Mouse (Mus musculus): Measurements from ENCODE around the gene Cntrob. TPM values are rescaled to one million over a fixed set of nuclear protein-coding genes. Genes with fewer than 3 reads are reported as not detected.

Gene Cntrob
- total RNA-seq, 2 experiments from 2014 or later: 13.4 to 16.1 TPM

DNA sequence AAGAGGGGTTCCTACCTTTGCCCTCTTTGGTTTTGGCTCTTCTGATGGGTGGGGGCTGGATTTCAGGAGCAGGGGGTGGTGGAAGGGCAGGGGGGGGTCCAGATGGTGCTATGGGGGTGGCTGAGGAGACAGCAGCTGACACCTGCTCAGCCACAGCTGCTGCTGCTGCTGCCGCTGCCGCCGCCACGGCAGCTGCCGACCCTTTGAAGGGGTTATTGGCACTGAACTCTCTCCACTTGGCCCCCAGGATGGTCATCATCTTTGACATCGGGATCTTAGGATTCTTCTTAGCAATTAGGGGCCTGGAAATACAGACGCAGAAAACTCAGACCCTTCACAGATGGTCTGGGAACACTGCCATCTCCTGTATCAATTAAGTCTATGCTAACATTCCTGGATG lies 38.4 kb upstream of the Cntrob start:
- intact Hi-C loops (cut with DNase I): no loop called here
- no peak for DNase-seq (ENCODE audit: low spot score in 2 of 2)

GRCm38 (mm10) chr11:69357690-69358089 lies 34.1 kb upstream of the Cntrob start:
- intact Hi-C loops (cut with DNase I): loop anchor here (1.0 kb wide), 1 partner anchor 8 kb away; no protein-coding TSS in a partner anchor
- no peak for DNase-seq (ENCODE audit: low spot score in 2 of 2)

GRCm38 (mm10) chr11:69356544-69356943 lies 33.0 kb upstream of the Cntrob start:
- intact Hi-C loops (cut with DNase I): no loop called here
- no peak for DNase-seq (ENCODE audit: low spot score in 2 of 2)

- DNase-seq (ENCODE audit: low spot score in 2 of 2): no peak
- intact Hi-C loops (cut with DNase I): no loop called here
Observed at GRCm38 (mm10) chr11:69346441-69346840, 22.9 kb upstream of the Cntrob start.

GRCm38 (mm10) chr11:69340161-69341131 lies 16.9 kb upstream of the Cntrob start, which contains the start of gene Rnf227:
Gene Rnf227, plus strand, starts transcription at chr11:69340461.
- peak; percentile 69 to 77 for DNase-seq (ENCODE audit: low spot score in 2 of 2)
- intact Hi-C loops (cut with DNase I): loop anchor here (2.0 kb wide), 1 partner anchor 26 kb away; no protein-coding TSS in a partner anchor

- intact Hi-C loops (cut with DNase I): no loop called here
- no peak for DNase-seq (ENCODE audit: low spot score in 2 of 2)
Observed at GRCm38 (mm10) chr11:69334796-69335195, 11.2 kb upstream of the Cntrob start.

DNA sequence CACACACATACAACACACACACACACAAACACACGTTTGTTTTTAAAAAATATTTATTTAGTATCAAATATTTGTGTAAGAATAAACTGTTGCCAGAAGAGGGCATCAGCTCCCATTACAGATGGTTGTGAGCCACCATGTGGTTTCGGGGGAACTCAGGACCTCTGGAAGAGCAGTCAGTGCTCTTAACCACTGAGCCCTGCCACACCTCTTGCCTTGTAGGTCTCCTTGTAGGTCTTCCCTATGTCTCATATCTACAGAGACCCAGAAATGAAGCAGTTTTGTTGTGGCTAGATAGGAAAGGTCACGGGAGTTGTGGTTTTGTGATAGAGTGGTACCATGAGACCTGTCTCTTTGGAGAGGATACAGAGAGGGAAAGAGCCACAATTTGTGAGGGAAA lies 10.3 kb upstream of the Cntrob start:
- no peak for DNase-seq (ENCODE audit: low spot score in 2 of 2)
- intact Hi-C loops (cut with DNase I): no loop called here

DNA sequence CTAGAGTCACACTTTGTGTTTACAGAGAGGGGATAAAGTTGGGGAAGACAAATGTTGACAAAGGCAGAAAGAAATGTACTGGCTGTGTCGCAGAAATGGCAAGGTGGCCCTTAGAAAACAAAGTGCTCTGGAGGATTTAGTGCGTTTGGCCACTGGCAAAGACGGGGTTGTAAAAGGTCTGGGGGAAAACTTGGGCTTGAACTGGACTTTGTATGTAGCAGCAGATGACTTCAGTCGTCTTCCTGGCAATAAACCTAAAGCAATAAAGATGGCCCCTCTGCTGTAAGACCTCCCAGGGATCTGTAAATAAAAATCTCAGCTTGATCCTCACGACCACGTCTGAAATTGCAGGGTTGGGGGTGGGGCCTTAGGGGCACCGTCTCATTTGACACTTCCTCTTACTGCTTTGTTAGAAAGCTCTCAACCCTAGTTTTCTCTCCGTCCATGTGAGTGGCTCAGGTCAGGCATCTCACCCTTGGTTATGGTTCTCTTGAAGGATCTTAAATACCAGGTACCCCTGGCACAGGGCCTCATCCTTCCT lies 9.2 kb upstream of the Cntrob start:
- DNase-seq (ENCODE audit: low spot score in 2 of 2): no peak
- intact Hi-C loops (cut with DNase I): no loop called here

GRCm38 (mm10) chr11:69331929-69332405 lies 8.4 kb upstream of the Cntrob start:
- peak; percentile 83 to 89 for DNase-seq (ENCODE audit: low spot score in 2 of 2)

GRCm38 (mm10) chr11:69331152-69331551 lies 7.6 kb upstream of the Cntrob start:
- DNase-seq (ENCODE audit: low spot score in 2 of 2): no peak
- intact Hi-C loops (cut with DNase I): no loop called here

More at GRCm38 (mm10) chr11:69331929-69332405, 8.4 kb upstream of the Cntrob start:
- intact Hi-C loops (cut with DNase I): no loop called here

DNA sequence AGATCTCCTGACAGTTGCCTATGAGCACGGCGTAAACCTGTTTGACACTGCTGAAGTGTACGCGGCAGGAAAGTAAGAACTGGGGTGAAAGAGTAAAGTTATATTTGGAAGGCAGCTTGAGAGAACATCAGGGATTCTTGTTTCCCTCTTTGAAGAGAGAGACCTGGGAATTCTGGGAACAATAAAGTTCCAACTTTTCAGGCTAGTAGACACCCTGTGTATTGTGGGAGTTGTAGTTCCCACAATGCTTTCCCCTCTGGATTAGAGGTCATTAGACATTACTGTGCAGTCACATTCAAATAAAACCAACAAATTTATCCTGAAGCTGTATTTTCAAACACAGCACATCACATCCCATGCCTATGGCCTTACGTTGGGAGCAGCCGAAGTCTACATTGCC lies 4.9 kb upstream of the Cntrob start:
- intact Hi-C loops (cut with DNase I): loop anchor here (5.0 kb wide), 1 partner anchor 39 kb away; the partner anchor contains the start of gene Chd3
- no peak for DNase-seq (ENCODE audit: low spot score in 2 of 2)

DNA sequence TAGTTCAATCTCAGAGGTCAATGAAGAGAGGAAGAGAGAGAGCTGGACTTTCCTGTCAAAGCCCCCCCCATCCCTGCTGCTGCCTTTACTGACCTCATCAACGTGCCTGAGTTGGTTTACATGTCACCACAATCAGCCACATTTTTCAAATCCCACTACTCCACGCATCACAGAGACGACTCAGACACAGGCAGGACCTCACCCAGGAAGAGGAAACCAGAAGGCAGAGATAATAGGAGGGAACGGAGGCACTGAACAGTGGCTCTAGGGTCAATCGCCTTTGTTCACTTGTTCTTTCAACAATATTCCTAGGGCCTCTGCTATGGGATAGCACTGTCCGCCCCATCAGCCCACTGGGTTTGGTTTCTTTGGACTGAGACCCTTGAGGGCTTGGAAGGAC lies 4.1 kb upstream of the Cntrob start:
- intact Hi-C loops (cut with DNase I): loop anchor here (5.0 kb wide), 1 partner anchor 40 kb away; the partner anchor contains the start of gene Chd3
- DNase-seq (ENCODE audit: low spot score in 2 of 2): no peak

- no peak for DNase-seq (ENCODE audit: low spot score in 2 of 2)
- intact Hi-C loops (cut with DNase I): loop anchor here (5.0 kb wide), 1 partner anchor 40 kb away; the partner anchor contains the start of gene Chd3
Observed at GRCm38 (mm10) chr11:69327157-69327442, 3.5 kb upstream of the Cntrob start.

DNA sequence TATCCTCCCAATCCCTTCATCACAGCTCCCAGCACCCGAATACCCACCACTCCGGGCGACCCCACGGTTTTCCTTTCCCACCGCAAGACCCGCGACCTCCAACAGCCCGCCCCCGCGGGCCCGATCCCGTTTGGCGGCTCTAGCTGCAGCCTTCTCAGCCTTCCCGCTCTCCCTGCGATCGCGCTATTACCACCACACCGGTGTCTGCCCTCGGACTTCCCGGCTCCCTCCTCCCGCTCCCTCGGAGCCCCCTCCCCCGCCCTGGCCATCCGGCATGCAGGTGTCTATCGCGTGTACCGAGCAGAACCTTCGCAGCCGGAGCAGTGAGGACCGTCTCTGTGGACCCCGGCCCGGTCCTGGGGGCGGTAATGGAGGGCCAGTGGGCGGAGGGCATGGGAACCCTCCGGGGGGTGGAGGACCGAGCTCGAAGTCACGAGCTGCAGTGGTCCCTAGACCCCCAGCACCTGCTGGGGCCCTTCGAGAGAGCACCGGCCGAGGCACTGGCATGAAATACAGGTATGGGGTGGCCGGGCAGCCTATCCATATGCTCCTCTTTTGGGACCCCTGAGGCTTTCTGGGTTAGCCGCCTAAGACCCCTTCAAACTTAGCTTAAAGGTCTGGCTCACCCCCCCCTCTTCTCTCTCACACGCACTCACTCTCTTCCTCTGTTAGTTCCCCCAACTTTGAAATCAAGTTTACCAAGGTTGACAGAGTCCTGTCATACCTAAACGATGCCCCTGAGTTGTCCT lies 3.0 kb upstream of the Cntrob start:
- intact Hi-C loops (cut with DNase I): loop anchor here (5.0 kb wide), 1 partner anchor 41 kb away; the partner anchor contains the start of gene Chd3
- peak in 1 of 2 experiments; percentile 30 for DNase-seq (ENCODE audit: low spot score in 2 of 2)

DNA sequence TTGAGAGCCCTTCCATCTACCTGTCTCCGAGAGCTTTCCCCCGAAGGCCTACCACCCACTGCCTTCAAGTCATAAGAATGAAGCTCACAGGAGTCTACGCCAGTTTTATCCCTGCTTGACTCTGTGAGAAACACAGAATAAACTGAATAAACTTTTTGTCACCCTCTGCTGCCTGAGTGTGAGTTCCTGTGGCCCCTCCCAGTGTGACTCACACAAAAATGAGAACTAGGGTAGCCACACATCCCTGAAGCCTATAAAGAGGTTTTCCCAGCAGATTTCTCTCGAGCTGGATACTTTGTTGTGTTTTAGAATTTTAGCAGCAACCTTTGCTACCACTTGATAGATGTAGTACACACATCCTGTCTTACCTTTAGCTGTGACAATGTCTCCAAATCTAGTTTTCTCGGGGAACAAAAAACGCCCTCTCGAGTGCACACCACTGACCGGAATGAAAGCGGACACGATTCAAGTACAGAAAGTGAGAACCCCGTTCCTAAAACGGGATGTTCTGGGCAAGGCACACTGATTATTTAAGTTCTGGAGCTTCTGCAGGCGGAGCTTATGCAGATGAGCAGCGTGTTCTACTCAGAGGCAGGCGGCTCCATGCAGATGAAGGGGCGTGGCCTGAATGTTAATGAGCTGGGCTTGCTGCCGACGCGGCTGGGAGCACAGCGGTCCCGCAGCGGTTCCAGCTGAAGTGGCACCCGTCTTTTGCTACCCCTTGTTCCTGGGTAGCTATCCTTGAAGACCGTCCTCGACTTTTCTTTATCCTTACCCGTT lies 2.2 kb upstream of the Cntrob start, which contains the start of gene Kcnab3:
Gene Kcnab3, plus strand, starts transcription at position 631 of the 780 bp plus-strand sequence.
- DNase-seq (ENCODE audit: low spot score in 2 of 2): peak; percentile 87 to 93
- intact Hi-C loops (cut with DNase I): loop anchor here (5.0 kb wide), 1 partner anchor 41 kb away; the partner anchor contains the start of gene Chd3

- intact Hi-C loops (cut with DNase I): loop anchor here (5.0 kb wide), 2 partner anchors 43 to 57 kb away; partner anchors contain the start of gene Chd3
- no peak for DNase-seq (ENCODE audit: low spot score in 2 of 2)
Observed at GRCm38 (mm10) chr11:69324749-69325148, 1.2 kb upstream of the Cntrob start.

DNA sequence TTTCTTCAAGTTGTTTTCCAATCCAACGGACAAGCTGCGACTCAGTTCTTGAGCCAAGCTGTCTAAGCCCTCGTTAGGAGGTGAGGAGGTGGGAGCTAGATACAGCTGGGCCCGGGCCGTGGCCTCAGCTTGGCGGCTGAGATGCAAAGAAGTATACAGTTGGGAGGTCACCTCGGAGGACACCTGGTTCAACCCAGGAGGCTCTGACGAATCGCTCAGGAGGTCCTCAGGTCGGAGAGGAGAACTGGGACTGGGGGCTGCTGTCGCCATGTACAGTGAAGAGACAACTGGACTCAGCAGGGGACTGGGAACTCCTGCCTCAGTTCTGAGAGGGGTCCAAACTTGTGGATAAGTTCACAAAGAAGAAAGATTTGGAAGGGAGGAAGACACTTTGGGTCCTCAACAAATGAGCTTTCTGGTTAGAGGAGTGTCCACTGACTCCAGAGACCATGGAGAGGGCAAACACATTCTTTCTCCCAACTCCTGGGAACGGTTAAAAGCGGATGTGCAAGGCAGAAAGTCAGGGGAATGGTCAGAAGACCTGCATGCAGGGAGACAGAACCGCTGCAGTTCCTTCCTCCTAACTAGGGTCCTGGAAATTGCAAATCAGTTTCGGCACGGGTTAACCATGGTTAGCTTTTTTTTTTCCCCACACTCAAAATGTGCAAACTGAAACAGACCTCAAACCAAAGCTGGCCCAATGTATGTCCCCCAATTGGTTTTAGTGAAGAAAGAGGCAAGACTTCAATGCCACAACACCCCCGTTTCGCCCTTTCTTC lies 693 bp downstream of the Cntrob start:
- no peak for DNase-seq (ENCODE audit: low spot score in 2 of 2)
- intact Hi-C loops (cut with DNase I): loop anchor here (5.0 kb wide), 1 partner anchor 56 kb away; no protein-coding TSS in a partner anchor

- DNase-seq (ENCODE audit: low spot score in 2 of 2): peak in 1 of 2 experiments; percentile 62
- intact Hi-C loops (cut with DNase I): loop anchor here (5.0 kb wide), 1 partner anchor 55 kb away; no protein-coding TSS in a partner anchor
Observed at GRCm38 (mm10) chr11:69322010-69322409, 1.6 kb downstream of the Cntrob start.
